Mouse (Mus musculus) heart, embryonic 16.5 days (tissue): Measurements from ENCODE around the gene Gcm2. TPM values are rescaled to one million over a fixed set of nuclear protein-coding genes. Genes with fewer than 3 reads are reported as not detected.

Experiments
- ATAC-seq: fragments of 200-750 bp; cut with Nextera tagmentation; replicated peaks from 2 replicates; pipeline ENCODE4 v1.8.0; 2017; ENCODE audit warnings: moderate number of reproducible peaks; ENCODE audit not compliant: insufficient read depth, low FRiP score; ENCODE audit errors: extremely low read depth
- H3K27ac ChIP-seq: fragments of 300-500 bp; sonication (generic); 2 replicates; pipeline ENCODE4 v1.5.1; 2014; ENCODE audit warnings: mild to moderate bottlenecking, low read length, control low read depth, moderate library complexity
- H3K27me3 ChIP-seq: fragments of 300-500 bp; sonication (generic); 2 replicates; pipeline ENCODE4 v1.6.1; 2014; ENCODE audit warnings: low read length, mixed read lengths; ENCODE audit not compliant: control insufficient read depth, insufficient read depth
- H3K36me3 ChIP-seq: fragments of 300-500 bp; sonication (generic); 2 replicates; pipeline ENCODE4 v1.6.1; 2014; ENCODE audit not compliant: control insufficient read depth, insufficient read depth
- H3K4me1 ChIP-seq: fragments of 300-500 bp; sonication (generic); 2 replicates; pipeline ENCODE4 v1.6.1; 2014; ENCODE audit warnings: low read length, mixed read lengths; ENCODE audit not compliant: control insufficient read depth, insufficient read depth
- H3K4me2 ChIP-seq: fragments of 300-500 bp; sonication (generic); 2 replicates; pipeline ENCODE4 v1.6.1; 2014; ENCODE audit warnings: low read depth, mild to moderate bottlenecking, control low read depth, low read length
- H3K4me3 ChIP-seq: fragments of 300-500 bp; sonication (generic); 2 replicates; pipeline ENCODE4 v1.5.1; 2014; ENCODE audit warnings: mild to moderate bottlenecking, control low read depth, low read length
- H3K9ac ChIP-seq: fragments of 300-500 bp; sonication (generic); 2 replicates; pipeline ENCODE4 v1.6.1; 2014; ENCODE audit warnings: low read length, control low read depth
- H3K9me3 ChIP-seq: fragments of 300-500 bp; sonication (generic); replicated peaks from 2 replicates; pipeline ENCODE4 v1.6.1; 2016; ENCODE audit warnings: low read length; ENCODE audit not compliant: control insufficient read depth
- WGBS: fragments of 180-500 bp; shearing (Covaris S2); extraction: QIAGEN DNeasy Blood & Tissue Kit; methylation state at CpG from one replicate; pipeline ENCODE4 v1.1.7; 2014; 5-methylcytosine and 5-hydroxymethylcytosine counted together
- polyA plus RNA-seq: library from polyadenylated mRNA; unstranded; fragments of >200 nt; fragmentation: Nextera tagmentation; extraction: Ambion mirVana; gene quantifications from 2 replicates; pipeline ENCODE4 v1.2.1, GENCODE M21; 2015

Gcm2 gene
- polyA plus RNA-seq: 0.21 TPM in 1 of 2 replicates, not detected in the other

- no peak within 1 kb of the TSS for H3K4me2 ChIP-seq
- H3K27me3 ChIP-seq: peaks cover 15% of the 10 kb centered on the region
- H3K4me3 ChIP-seq: no peak within 1 kb of the TSS
- no peak for ATAC-seq
- H3K27ac ChIP-seq: no peak within 1 kb of the TSS
- WGBS: 78% methylated on average over 3 of the region's 3 CpGs
- no peaks in the 10 kb centered on the region for H3K36me3 ChIP-seq
- no peak within 1 kb of the TSS for H3K9ac ChIP-seq
- H3K9me3 ChIP-seq: no peaks in the 10 kb centered on the region
- no peaks in the 10 kb centered on the region for H3K4me1 ChIP-seq
Observed at GRCm38 (mm10) chr13:41110935-41111334, at the start of gene Gcm2. Gene Gcm2 (minus strand): TSS chr13:41111035.

- Histone ChIP-seq H3K4me2 (no peak overlapping the region), H3K36me3 (no peaks in the 10 kb centered on the region), H3K9ac (no peak overlapping the region), H3K4me3 (no peak overlapping the region), H3K27me3 (no peaks in the 10 kb centered on the region), H3K27ac (no peak overlapping the region), H3K9me3 (no peaks in the 10 kb centered on the region; the same call in 1 of the 2 replicates), H3K4me1 (no peaks in the 10 kb centered on the region)
- 52% methylated on average over 5 of the region's 5 CpGs for WGBS
- ATAC-seq: no peak
Observed at GRCm38 (mm10) chr13:41158426-41158825, 47.6 kb upstream of the Gcm2 start.

GRCm38 (mm10) chr13:41153146-41153545, 42.3 kb upstream of the Gcm2 start:
- H3K27me3 ChIP-seq: no peaks in the 10 kb centered on the region
- H3K27ac ChIP-seq: no peak overlapping the region
- H3K4me3 ChIP-seq: no peak overlapping the region
- H3K9ac ChIP-seq: no peak overlapping the region
- H3K4me2 ChIP-seq: no peak overlapping the region
- H3K36me3 ChIP-seq: no peaks in the 10 kb centered on the region
- ATAC-seq: no peak
- 79% methylated on average over 11 of the region's 11 CpGs for WGBS
- no peaks in the 10 kb centered on the region for H3K4me1 ChIP-seq
- H3K9me3 ChIP-seq: no peaks in the 10 kb centered on the region; the same call in 1 of the 2 replicates

GRCm38 (mm10) chr13:41146271-41146670, 35.4 kb upstream of the Gcm2 start:
- ATAC-seq: no peak
- Histone ChIP-seq H3K9ac (no peak overlapping the region), H3K4me1 (no peaks in the 10 kb centered on the region), H3K9me3 (no peaks in the 10 kb centered on the region), H3K27me3 (no peaks in the 10 kb centered on the region), H3K4me2 (no peak overlapping the region), H3K4me3 (no peak overlapping the region), H3K36me3 (no peaks in the 10 kb centered on the region), H3K27ac (no peak overlapping the region)
- WGBS: 72% methylated on average over 10 of the region's 10 CpGs

- Histone ChIP-seq H3K9ac (no peak overlapping the region), H3K4me2 (no peak overlapping the region), H3K27me3 (no peaks in the 10 kb centered on the region), H3K4me3 (no peak overlapping the region), H3K27ac (no peak overlapping the region), H3K9me3 (no peaks in the 10 kb centered on the region), H3K36me3 (no peaks in the 10 kb centered on the region), H3K4me1 (no peaks in the 10 kb centered on the region)
- WGBS: 71% methylated on average over 6 of the region's 6 CpGs
- ATAC-seq: no peak
Observed at GRCm38 (mm10) chr13:41145433-41145970, 34.7 kb upstream of the Gcm2 start.

- H3K4me3 ChIP-seq: no peak overlapping the region
- WGBS: 10% methylated on average over 6 of the region's 6 CpGs
- no peak overlapping the region for H3K9ac ChIP-seq
- no peaks in the 10 kb centered on the region for H3K4me1 ChIP-seq
- no peaks in the 10 kb centered on the region for H3K27me3 ChIP-seq
- no peak for ATAC-seq
- H3K27ac ChIP-seq: no peak overlapping the region
- H3K36me3 ChIP-seq: no peaks in the 10 kb centered on the region
- H3K4me2 ChIP-seq: no peak overlapping the region
- H3K9me3 ChIP-seq: no peaks in the 10 kb centered on the region
Observed at GRCm38 (mm10) chr13:41134901-41135300, 24.1 kb upstream of the Gcm2 start.

GRCm38 (mm10) chr13:41129061-41129460, 18.2 kb upstream of the Gcm2 start:
- Histone ChIP-seq H3K9ac (no peak overlapping the region), H3K27ac (no peak overlapping the region), H3K4me1 (no peaks in the 10 kb centered on the region), H3K4me3 (no peak overlapping the region), H3K4me2 (no peak overlapping the region), H3K27me3 (no peaks in the 10 kb centered on the region), H3K36me3 (no peaks in the 10 kb centered on the region), H3K9me3 (no peaks in the 10 kb centered on the region)
- no peak for ATAC-seq
- 88% methylated on average over 8 of the region's 8 CpGs for WGBS

- Histone ChIP-seq H3K4me2 (no peak overlapping the region), H3K9ac (no peak overlapping the region), H3K27ac (no peak overlapping the region), H3K9me3 (no peaks in the 10 kb centered on the region), H3K4me3 (no peak overlapping the region), H3K27me3 (no peaks in the 10 kb centered on the region), H3K4me1 (no peaks in the 10 kb centered on the region), H3K36me3 (no peaks in the 10 kb centered on the region)
- ATAC-seq: no peak
- 74% methylated on average over 8 of the region's 8 CpGs for WGBS
Observed at GRCm38 (mm10) chr13:41128326-41128725, 17.5 kb upstream of the Gcm2 start.

GRCm38 (mm10) chr13:41123666-41124225, 12.9 kb upstream of the Gcm2 start:
- Histone ChIP-seq H3K4me3 (no peak overlapping the region), H3K36me3 (no peaks in the 10 kb centered on the region), H3K27ac (no peak overlapping the region), H3K9ac (no peak overlapping the region), H3K9me3 (no peaks in the 10 kb centered on the region), H3K27me3 (no peaks in the 10 kb centered on the region), H3K4me1 (no peaks in the 10 kb centered on the region), H3K4me2 (no peak overlapping the region)
- no peak for ATAC-seq
- WGBS: 90% methylated on average over 6 of the region's 6 CpGs
